In genomic region chr9:43227626-43228025, GRCm38 (mm10) we compare ENCODE assay signal across 17 mouse cellular contexts. TPM values are rescaled to one million over a fixed set of nuclear protein-coding genes. Genes with fewer than 3 reads are reported as not detected.
DNase-seq lines count a peak whose midpoint lies in the region; ATAC-seq and TF ChIP-seq lines count a peak whose summit lies in the region.
"Had no signal": no experiment of that assay in that cellular context is flagged by ENCODE, and none has a peak within 500 bp of the region (broad histone marks: within the 10 kb centered on the region; RNA-seq: fewer than 3 reads in every experiment).

No protein-coding gene starts in this region.

- no peak for TF ChIP-seq POLR2A in kidney, adult 2 months (IDR thresholded peaks at IDR 0.05; ENCODE audit: low read depth, low read length)

- no peaks in the 10 kb centered on the region for H3K9me3 ChIP-seq in intestine, embryonic 16.5 days (ENCODE audit: control insufficient read depth, low read length)
- H3K9me3 ChIP-seq in forebrain, embryonic 16.5 days (ENCODE audit: control insufficient read depth, low read length) = no peaks in the 10 kb centered on the region
- H3K9me3 ChIP-seq: embryonic facial prominence, embryonic 12.5 days; G1E; heart, embryonic 13.5 days had no signal

- peak; percentile 58 for DNase-seq in kidney, adult 2 months
- DNase-seq in kidney, adult 8-10 months = no peak
- no peak for DNase-seq in thymus, postnatal 10 days (ENCODE audit: low spot score in 2 of 2)
- DNase-seq: cerebellum, adult 11 months; gastrocnemius, postnatal 36 days; heart, postnatal 4 days; lung, postnatal 10 days; midbrain, embryonic 14.5 days had no signal

- peak overlapping the region; percentile 67; the same call in 1 of the 2 replicates for H3K27ac ChIP-seq in kidney, adult 2 months (ENCODE audit: insufficient read depth, low read depth, low read length)
- H3K27ac ChIP-seq in brown adipose tissue, adult 24 weeks (replicated peaks; ENCODE audit: low read depth, low read length) = 0 out of 2 replicates have a peak overlapping the region, but pooled peaks have one; percentile 13
- H3K27ac ChIP-seq in intestine, embryonic 16.5 days (ENCODE audit: low read length) = peak overlapping the region; percentile 96
- H3K27ac ChIP-seq in forebrain, embryonic 16.5 days (ENCODE audit: low read length) = no peak overlapping the region
- H3K27ac ChIP-seq: embryonic facial prominence, embryonic 12.5 days; heart, embryonic 13.5 days; hindbrain, postnatal 0 days had no signal

- H3K27me3 ChIP-seq in kidney, adult 2 months (replicated peaks; ENCODE audit: control insufficient read depth, insufficient read depth, low read length) = no peaks in the 10 kb centered on the region
- H3K27me3 ChIP-seq in intestine, embryonic 16.5 days (replicated peaks; ENCODE audit: control insufficient read depth, insufficient read depth, low read length) = no peaks in the 10 kb centered on the region
- no peaks in the 10 kb centered on the region for H3K27me3 ChIP-seq in forebrain, embryonic 16.5 days (replicated peaks; ENCODE audit: control insufficient read depth, insufficient read depth, low read length)
- H3K27me3 ChIP-seq: embryonic facial prominence, embryonic 12.5 days; heart, embryonic 13.5 days had no signal

- H3K4me2 ChIP-seq in intestine, embryonic 16.5 days (ENCODE audit: low read depth, low read length) = peak overlapping the region; percentile 14; the same call in 1 of the 2 replicates
- H3K4me2 ChIP-seq in forebrain, embryonic 16.5 days (ENCODE audit: low read length) = no peak overlapping the region
- H3K4me2 ChIP-seq: embryonic facial prominence, embryonic 12.5 days; heart, embryonic 13.5 days had no signal

- no peaks in the 10 kb centered on the region for H3K36me3 ChIP-seq in kidney, adult 2 months (ENCODE audit: control insufficient read depth, insufficient read depth, low read length)
- no peaks in the 10 kb centered on the region for H3K36me3 ChIP-seq in intestine, embryonic 16.5 days (ENCODE audit: control insufficient read depth, insufficient read depth, low read length)
- no peaks in the 10 kb centered on the region for H3K36me3 ChIP-seq in forebrain, embryonic 16.5 days (ENCODE audit: control insufficient read depth, insufficient read depth)

- H3K4me3 ChIP-seq in kidney, adult 2 months (ENCODE audit: insufficient read depth, low read depth, low read length) = no peak overlapping the region
- no peak overlapping the region for H3K4me3 ChIP-seq in brown adipose tissue, adult 24 weeks (ENCODE audit: insufficient read depth, low read depth, low read length)
- no peak overlapping the region for H3K4me3 ChIP-seq in intestine, embryonic 16.5 days (ENCODE audit: low read length)
- H3K4me3 ChIP-seq in forebrain, embryonic 16.5 days (replicated peaks; ENCODE audit: low read length) = no peak overlapping the region
- H3K4me3 ChIP-seq: embryonic facial prominence, embryonic 12.5 days; heart, embryonic 13.5 days had no signal

- TF ChIP-seq CTCF in kidney, adult 2 months (conservative IDR thresholded peaks at IDR 0.05; ENCODE audit: insufficient read depth, insufficient read length, low read depth, low read length) = no peak

- H3K9ac ChIP-seq in intestine, embryonic 16.5 days (ENCODE audit: low read depth, low read length) = no peak overlapping the region
- H3K9ac ChIP-seq in forebrain, embryonic 16.5 days (replicated peaks; ENCODE audit: low read depth, low read length) = no peak overlapping the region
- H3K9ac ChIP-seq: embryonic facial prominence, embryonic 12.5 days had no signal

- WGBS in kidney, adult 2 months = 46% methylated on average over 8 of the region's 8 CpGs
- 62% methylated on average over 8 of the region's 8 CpGs for WGBS in intestine, embryonic 16.5 days
- WGBS in forebrain, embryonic 16.5 days = 90% methylated on average over 8 of the region's 8 CpGs

- ATAC-seq in intestine, embryonic 16.5 days = peak; percentile 58
- peak; percentile 38; the same call in 1 of the 2 replicates for ATAC-seq in megakaryocyte, adult 5-6 weeks (ENCODE audit: poor library complexity, severe bottlenecking)
- ATAC-seq in forebrain, embryonic 16.5 days = no peak
- ATAC-seq: hindbrain, postnatal 0 days had no signal

- H3K4me1 ChIP-seq in kidney, adult 2 months (ENCODE audit: control insufficient read depth, insufficient read depth, low read length) = peaks cover 45% of the 10 kb centered on the region
- H3K4me1 ChIP-seq in brown adipose tissue, adult 24 weeks (ENCODE audit: control insufficient read depth, insufficient read depth, insufficient read length, low read length) = peaks cover 42% of the 10 kb centered on the region
- H3K4me1 ChIP-seq in intestine, embryonic 16.5 days (ENCODE audit: control insufficient read depth, insufficient read depth, low read length) = peaks cover 79% of the 10 kb centered on the region
- no peaks in the 10 kb centered on the region for H3K4me1 ChIP-seq in forebrain, embryonic 16.5 days (replicated peaks; ENCODE audit: control insufficient read depth, insufficient read depth, low read length)

RNA-seq across cellular contexts. Expression of gene Oaf, which starts 12.1 kb away (rescaled TPM):
- 60.8 and 61.1 TPM in 2 replicates for polyA plus RNA-seq in kidney, adult 2 months (2012; rRNA removed)
- polyA plus RNA-seq in brown adipose tissue, adult 24 weeks (2012; ENCODE audit: insufficient read depth, insufficient read length, missing spikeins) = 20.8 and 29.8 TPM in 2 replicates
- 11.8 and 44.1 TPM in 2 replicates for polyA plus RNA-seq in intestine, embryonic 16.5 days (2015; fragmentation: Nextera tagmentation; extraction: Ambion mirVana)
- 7.0 and 7.2 TPM in 2 replicates for total RNA-seq in megakaryocyte, adult 5-6 weeks (2015)
- 3.2 and 3.7 TPM in 2 replicates for total RNA-seq in megakaryocyte, adult 5-6 weeks (2017)
- 5.7 and 10.5 TPM in 2 replicates for polyA plus RNA-seq in forebrain, embryonic 16.5 days (2015; fragmentation: Nextera tagmentation; extraction: Ambion mirVana)

RNA-seq across cellular contexts. Expression of gene Pou2f3, which starts 17.5 kb away (rescaled TPM):
- polyA plus RNA-seq in kidney, adult 2 months (2012; rRNA removed) = 0.14 and 0.22 TPM in 2 replicates
- polyA plus RNA-seq in brown adipose tissue, adult 24 weeks (2012; ENCODE audit: insufficient read depth, insufficient read length, missing spikeins) = not detected in 2 replicates
- 0.24 and 0.34 TPM in 2 replicates for polyA plus RNA-seq in intestine, embryonic 16.5 days (2015; fragmentation: Nextera tagmentation; extraction: Ambion mirVana)
- not detected in 2 replicates for total RNA-seq in megakaryocyte, adult 5-6 weeks (2015)
- not detected in 2 replicates for total RNA-seq in megakaryocyte, adult 5-6 weeks (2017)
- not detected in 2 replicates for polyA plus RNA-seq in forebrain, embryonic 16.5 days (2015; fragmentation: Nextera tagmentation; extraction: Ambion mirVana)
- total RNA-seq: gastrocnemius, postnatal 36 days had no signal
- polyA plus RNA-seq: G1E; heart, embryonic 13.5 days; limb, embryonic 11.5 days; midbrain, embryonic 14.5 days had no signal
